Mouse (Mus musculus) kidney, postnatal 25 days (tissue): ENCODE results near the gene Prim2.
"Not testable (repeated sequence)": the region's sequence is repeated elsewhere in the genome, so short reads cannot be mapped to it uniquely, and the experiment has no call there.

ENCODE experiments used
- DNase-seq, 2 experiments: peaks; one replicate each; pipeline ENCODE4 v3.0.0; 2021; ENCODE audit warnings: mixed read lengths in 2 of 2

Prim2 gene

GRCm38 (mm10) chr1:33649534-33650108 lies 20.0 kb downstream of the Prim2 start:
- no peak for DNase-seq

GRCm38 (mm10) chr1:33649021-33649420 lies 20.6 kb downstream of the Prim2 start:
- DNase-seq, result no peak

DNA sequence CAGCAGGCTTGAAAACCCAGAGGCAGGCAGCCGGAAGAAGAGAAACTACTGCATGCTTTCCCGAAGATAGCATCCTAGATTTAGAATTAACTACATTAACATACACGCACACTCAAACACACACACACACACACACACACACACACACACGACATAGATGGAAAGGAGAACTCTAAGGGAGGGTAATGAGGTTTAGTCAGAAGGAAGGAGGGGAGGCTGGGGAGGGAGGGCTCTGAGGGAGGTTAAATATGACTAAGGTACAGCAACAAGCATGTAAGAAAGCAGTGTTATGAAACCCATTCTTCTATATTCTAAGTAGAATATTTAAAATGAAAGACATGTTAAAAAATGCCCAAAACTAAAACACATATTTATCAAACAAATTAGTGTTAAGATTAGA lies 21.9 kb downstream of the Prim2 start:
- no peak for DNase-seq

DNA sequence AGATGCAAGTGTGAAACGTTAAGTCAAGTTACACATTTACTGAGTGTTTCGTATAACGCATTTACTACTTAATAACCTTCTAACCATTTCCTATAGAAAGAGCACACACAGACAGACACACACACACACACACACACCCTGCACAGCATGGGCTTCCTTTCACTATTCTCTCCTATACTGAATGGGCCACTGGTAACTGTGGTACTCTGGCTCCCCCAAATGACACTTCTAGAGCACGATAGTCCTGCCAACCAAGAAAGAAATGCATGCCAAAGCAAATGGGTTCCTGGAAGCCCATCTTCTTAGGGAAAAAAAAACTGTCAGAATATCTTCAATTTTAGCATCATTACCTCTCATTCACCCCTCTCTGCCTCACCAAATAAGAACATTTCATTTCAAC lies 22.4 kb downstream of the Prim2 start:
- DNase-seq, result peak in 1 of 2 experiments; percentile 14

DNA sequence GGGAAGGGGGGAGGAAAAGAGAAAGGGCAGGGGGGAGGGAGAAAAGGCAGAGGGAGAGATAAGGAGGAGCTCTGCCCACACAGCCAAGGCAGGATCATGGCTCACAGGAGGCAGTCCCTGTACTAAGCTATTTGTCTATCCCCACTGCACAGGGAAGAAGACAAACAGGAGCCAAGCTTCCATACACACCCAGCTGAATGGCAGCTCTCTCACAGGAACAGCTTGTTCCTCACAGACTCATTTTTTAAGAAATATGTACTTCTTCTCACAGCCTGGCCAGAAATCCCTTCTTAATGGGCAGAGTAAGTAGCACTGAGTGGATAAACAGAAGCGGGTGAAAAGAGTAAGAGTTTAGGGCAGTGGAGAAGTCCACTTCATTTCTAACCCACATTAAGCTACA lies 23.9 kb downstream of the Prim2 start:
- no peak for DNase-seq

GRCm38 (mm10) chr1:33641139-33641538 lies 28.5 kb downstream of the Prim2 start:
- no peak for DNase-seq

DNA sequence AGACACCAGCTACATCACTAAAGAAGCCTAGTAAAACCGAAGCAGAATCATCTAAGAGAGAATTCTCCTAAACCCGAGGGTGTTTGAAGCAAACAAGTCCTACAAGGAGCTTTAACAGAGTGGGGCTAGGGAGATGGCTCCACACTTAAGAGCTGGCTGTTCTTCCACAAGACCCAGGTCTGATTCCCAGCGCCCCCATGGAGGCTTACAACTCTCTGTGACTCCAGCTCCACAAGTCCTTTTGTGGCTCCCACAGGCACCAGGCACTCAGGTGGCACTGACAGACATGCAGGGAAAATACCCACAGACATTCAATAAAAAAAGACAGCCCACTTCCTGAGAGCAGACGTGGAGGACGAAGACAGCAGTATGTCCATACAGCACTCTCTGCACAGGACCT lies 29.5 kb downstream of the Prim2 start:
- no peak for DNase-seq

DNA sequence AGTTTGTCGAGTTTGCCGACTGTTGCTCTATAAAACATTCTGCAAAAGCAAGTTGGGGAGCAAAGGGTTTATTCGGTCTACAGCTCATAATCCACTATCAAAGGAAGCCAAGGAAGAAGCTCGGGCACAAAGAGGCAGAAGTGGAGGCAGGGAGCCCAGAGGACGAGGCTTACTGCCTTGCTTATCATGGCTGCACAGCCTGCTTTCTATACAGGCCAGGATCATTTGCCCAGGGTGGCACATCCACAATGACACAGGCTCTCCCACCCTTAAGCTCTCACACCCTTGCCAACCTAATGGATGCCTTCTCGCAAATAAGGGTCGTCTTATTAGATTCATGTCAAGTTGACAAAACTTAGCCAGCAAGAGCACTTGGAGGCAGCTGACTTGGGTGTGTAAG lies 30.4 kb downstream of the Prim2 start:
- DNase-seq, result no peak

- no peak for DNase-seq
These were observed 31.8 kb downstream of the Prim2 start for GRCm38 (mm10) chr1:33637827-33638226.

DNA sequence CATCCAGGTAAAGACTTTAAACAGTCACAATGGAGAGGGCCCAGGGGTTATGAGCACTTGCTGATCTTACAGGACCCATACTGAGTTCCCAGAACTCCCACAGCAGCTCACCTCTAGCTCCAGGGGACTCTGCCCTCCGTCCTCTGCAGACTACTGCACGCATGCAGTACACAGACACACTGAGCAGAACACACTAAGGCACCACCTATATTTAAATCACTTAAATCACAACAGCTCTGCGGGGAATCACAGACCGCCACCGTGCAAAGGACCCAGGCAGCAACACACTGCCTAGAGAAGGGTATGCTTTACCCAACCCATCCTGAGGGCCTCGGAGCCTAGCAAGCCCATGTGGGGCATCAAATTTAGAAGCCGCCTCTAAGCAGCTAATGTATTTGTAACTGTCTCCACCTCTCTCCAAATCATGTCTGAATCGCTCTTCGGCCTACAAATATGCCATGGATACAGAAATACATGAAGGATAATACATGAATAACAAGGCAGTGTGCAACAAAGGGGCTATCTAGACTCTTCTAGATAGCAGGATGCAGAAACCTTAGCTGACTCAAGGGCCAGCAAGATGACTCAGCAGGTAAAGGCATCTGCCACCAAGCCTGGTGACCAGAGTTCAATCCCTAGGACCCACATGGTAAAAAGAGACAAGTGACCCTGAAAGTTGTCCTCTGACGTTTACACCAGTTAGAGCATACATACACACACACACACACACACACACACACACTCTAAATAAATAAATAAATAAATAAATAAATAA lies 33.0 kb downstream of the Prim2 start:
- no peak for DNase-seq

DNA sequence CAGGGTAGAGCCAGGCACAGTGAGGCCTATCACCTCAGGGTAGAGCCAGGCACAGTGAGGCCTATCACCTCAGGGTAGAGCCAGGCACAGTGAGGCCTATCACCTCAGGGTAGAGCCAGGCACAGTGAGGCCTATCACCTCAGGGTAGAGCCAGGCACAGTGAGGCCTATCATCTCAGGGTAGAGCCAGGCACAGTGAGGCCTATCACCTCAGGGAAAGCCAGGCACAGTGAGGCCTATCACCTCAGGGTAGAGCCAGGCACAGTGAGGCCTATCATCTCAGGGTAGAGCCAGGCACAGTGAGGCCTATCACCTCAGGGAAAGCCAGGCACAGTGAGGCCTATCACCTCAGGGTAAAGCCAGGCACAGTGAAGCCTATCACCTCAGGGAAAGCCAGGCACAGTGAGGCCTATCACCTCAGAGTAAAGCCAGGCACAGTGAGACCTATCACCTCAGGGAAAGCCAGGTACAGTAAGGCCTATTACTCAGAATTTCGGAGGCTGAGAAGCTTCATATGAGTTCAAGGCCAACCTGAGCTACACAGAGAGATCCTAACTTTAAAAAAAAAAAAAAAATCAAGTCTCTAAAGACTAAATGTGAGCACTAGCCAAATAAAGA lies 38.5 kb downstream of the Prim2 start:
- not testable (repeated sequence) for DNase-seq

DNA sequence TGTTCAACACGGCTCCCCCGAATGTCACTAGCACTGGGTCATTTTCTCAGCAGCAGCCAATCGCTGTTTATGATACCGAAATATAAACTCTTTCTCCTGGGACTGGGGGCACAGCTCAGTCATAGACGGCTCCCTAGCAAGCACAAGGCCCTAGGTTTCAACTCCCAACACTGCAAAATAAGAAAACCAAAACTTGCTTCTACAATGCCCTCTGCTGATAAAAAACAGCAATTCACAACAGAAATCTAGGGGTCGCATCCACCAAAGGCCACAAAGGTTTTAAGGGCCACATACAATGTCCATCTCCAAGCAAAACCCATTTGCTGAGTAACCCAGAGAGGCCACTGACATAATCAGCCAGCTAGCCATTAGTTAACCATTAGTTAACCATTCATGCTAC lies 41.8 kb downstream of the Prim2 start:
- no peak for DNase-seq

- DNase-seq, result no peak
These were observed 42.5 kb downstream of the Prim2 start for GRCm38 (mm10) chr1:33627070-33627469.

GRCm38 (mm10) chr1:33624900-33625299 lies 44.7 kb downstream of the Prim2 start:
- DNase-seq, result no peak

- no peak for DNase-seq
These were observed 45.2 kb downstream of the Prim2 start for GRCm38 (mm10) chr1:33624441-33624840.

DNA sequence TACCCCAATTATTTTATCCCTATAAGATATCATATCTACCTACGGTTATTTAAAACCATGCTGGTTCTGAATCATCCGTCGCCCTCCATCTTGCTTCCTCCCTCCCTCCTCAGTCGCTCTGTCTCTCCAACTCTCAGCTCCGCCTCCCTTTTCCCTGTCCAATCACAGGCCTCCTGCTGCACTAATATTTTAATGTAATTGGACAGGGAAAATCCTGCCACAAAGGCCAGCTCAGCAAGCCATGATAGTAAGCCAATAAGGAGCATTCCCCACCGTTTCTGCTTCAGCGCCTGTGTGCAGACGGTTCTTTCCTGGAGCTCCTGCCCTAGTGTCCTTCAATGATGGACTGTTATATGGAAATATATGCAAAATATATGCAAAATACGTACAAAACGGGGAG lies 47.8 kb downstream of the Prim2 start:
- DNase-seq, result no peak

DNA sequence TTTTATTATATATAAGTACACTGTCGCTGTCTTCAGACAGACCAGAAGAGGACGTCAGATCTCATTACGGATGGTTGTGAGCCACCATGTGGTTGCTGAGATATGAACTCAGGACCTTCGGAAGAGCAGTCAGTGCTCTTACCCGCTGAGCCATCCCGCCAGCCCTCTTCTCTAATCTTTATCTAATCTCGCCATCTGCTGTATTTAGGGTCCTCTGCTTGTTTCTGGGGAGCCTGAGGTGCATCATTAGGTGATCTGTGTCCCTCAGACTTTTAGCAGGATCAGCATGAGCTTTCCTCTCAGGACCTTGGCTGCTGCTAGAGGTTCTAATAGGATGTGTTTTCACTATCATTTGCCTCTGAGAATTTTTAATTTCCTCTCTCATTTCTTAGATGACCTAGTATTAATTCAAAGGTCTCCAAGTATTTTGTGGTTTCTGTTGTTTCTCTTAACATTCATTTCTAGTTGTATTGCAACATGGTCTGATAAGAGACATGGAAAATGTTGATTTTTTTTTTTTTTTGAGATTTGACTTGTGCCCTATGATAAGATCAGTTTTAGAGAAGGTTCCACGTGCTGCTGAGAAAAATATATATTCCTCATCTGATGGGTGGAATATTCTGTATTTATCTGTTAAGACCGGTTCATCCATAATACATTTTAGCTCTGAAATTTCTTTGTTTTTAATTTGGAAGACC lies 49.4 kb downstream of the Prim2 start:
- DNase-seq, result no peak

DNA sequence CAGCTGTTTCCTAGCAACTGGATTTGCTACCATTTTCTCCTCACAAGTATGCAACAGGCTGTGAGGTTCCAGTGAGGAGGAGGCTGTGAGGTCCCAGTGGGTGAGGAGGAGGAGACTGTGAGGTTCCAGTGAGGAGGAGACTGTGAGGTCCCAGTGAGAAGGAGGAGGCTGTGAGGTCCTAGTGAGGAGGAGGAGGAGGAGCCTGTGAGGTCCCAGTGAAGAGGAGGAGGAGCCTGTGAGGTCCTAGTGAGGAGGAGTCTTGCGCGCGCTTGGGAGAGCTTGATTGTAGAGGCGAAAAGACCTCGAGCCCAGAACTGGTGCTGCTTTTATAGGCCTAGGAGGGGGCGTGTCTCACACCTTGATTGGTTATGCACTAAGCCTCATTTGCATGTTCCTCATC lies 53.0 kb downstream of the Prim2 start:
- not testable (repeated sequence) for DNase-seq

DNA sequence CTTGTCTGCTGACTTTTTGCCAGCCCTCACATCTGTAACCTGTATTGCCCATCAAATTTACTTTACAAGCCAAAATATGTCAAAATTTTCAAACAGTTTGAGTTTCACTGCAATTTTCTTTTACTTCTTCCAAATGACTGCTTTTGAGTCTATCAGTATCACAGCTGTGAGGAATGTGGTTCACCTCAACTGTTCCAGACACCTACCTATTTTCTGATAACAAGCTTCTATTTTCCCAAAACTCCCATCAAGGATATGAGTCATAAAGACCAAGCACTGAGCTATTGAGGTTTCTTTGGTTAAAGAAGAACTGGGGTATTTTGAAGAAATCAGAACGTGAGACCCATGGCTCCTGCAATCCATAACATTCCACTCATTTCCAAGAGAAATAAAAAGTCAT lies 57.5 kb downstream of the Prim2 start:
- no peak for DNase-seq

DNA sequence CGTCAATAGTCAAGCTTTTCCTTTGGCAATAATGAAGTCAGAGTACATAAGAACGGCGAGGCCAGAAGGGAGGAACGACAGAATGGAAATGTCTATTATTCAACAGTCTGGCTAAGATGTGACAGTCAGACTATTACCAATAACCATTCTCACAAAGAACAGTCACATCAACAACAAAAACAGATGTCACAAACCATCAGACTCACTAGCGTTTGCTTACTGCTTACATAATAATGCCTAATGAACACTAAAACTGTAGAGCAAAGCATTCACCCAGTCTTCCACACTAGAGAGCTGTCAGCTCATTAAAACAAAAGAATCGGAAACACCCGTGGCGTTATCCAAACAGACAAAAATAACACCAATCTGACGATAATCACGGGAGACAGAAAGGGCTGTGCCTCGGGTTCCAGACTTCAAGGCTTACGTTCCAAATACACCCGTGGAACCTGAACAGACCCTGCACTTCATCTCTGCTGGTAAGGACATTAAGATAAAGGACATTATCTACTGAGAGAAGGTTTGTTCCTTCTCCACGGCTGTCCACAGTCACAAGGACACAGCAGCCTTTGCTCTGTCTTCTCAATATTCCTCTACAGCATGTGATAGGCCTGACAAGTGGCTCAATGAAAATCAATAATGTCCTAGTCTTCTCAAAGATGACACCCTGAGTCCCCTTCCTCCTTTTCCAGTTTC lies 59.4 kb downstream of the Prim2 start:
- DNase-seq, result no peak

DNA sequence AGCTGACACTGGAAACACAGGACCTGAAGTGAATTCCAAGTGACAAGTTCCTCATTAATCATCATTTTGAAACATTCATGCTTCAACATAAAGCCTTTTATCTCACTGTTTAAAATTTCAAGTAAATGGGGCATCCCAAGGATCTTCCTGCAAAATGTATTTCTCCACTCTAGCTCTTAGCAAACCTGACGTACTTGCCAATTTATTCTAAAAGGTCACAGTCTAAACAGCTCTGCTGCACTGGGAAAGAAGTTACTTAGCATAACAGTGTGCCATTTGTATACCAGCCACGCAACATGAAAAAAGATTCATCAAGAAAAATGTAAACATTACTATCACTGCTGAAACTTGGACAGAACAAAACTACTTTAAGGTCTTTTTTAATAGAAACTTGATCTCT lies 61.5 kb downstream of the Prim2 start:
- no peak for DNase-seq

GRCm38 (mm10) chr1:33604087-33604699 lies 65.4 kb downstream of the Prim2 start:
- DNase-seq, result no peak

- no peak for DNase-seq
These were observed 69.9 kb downstream of the Prim2 start for GRCm38 (mm10) chr1:33599698-33600097.
